Mouse (Mus musculus) neural tube, embryonic 14.5 days (tissue): Measurements from ENCODE around the gene Arhgef16. TPM values are rescaled to one million over a fixed set of nuclear protein-coding genes. Genes with fewer than 3 reads are reported as not detected.

Experiments
- ATAC-seq: fragments of 200-750 bp; cut with Nextera tagmentation; 2 replicates; pipeline ENCODE4 v1.8.0; 2017; ENCODE audit warnings: low read depth, mild to moderate bottlenecking, moderate TSS enrichment, moderate library complexity
- H3K27ac ChIP-seq: fragments of 300-500 bp; sonication (generic); 2 replicates; pipeline ENCODE4 v1.5.1; 2014; ENCODE audit warnings: low read depth, mild to moderate bottlenecking, control low read depth, low read length, moderate library complexity, mixed read lengths
- H3K27me3 ChIP-seq: fragments of 300-500 bp; sonication (generic); 2 replicates; pipeline ENCODE4 v1.6.1; 2014; ENCODE audit warnings: low read length; ENCODE audit not compliant: control insufficient read depth, insufficient read depth
- H3K36me3 ChIP-seq: fragments of 300-500 bp; sonication (generic); 2 replicates; pipeline ENCODE4 v1.6.1; 2014; ENCODE audit warnings: low read length, mixed read lengths; ENCODE audit not compliant: control insufficient read depth, insufficient read depth
- H3K4me1 ChIP-seq: fragments of 300-500 bp; sonication (generic); 2 replicates; pipeline ENCODE4 v1.6.1; 2014; ENCODE audit warnings: low read length; ENCODE audit not compliant: control insufficient read depth, insufficient read depth
- H3K4me2 ChIP-seq: fragments of 300-500 bp; sonication (generic); 2 replicates; pipeline ENCODE4 v1.6.1; 2014; ENCODE audit warnings: mild to moderate bottlenecking, low read depth, low read length, control low read depth
- H3K4me3 ChIP-seq: fragments of 300-500 bp; sonication (generic); 2 replicates; pipeline ENCODE4 v1.5.1; 2014; ENCODE audit warnings: low read depth, low read length, control low read depth, mixed read lengths
- H3K9ac ChIP-seq: fragments of 300-500 bp; sonication (generic); replicated peaks from 2 replicates; pipeline ENCODE4 v1.6.1; 2014; ENCODE audit warnings: low read depth, mild to moderate bottlenecking, control low read depth, low read length, mixed read lengths
- H3K9me3 ChIP-seq: fragments of 300-500 bp; sonication (generic); 2 replicates; pipeline ENCODE4 v1.6.1; 2016; ENCODE audit warnings: low read length; ENCODE audit not compliant: control insufficient read depth
- WGBS: fragments of 180-500 bp; shearing (Covaris S2); extraction: QIAGEN DNeasy Blood & Tissue Kit; methylation state at CpG from one replicate; pipeline ENCODE4 v1.1.7; 2014; 5-methylcytosine and 5-hydroxymethylcytosine counted together
- polyA plus RNA-seq: library from polyadenylated mRNA; unstranded; fragments of >200 nt; fragmentation: Nextera tagmentation; extraction: Ambion mirVana; gene quantifications from 2 replicates; pipeline ENCODE4 v1.2.1, GENCODE M21; 2014

The Arhgef16 gene
- polyA plus RNA-seq = 0.46 and 0.62 TPM in 2 replicates

DNA sequence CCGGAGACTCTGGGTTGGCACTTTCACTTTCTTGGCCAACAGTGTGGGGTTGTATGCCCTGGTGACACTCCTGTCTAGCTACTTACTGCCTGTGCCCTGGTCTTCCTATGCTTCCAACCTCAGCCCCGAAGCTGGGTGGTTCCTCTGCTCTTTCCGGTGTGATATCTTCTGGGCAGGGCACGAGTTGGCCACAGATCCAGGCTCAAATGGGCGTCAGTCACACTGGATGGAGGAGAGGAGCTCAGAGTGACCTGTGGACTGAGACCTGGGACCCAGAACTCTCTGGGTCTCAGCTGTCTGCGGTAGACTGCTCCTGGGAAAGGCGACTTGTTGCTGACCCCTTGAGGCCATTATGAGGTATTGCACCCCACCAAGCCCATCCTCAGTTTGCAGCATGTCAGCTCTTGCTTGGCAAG is at the start of gene Arhgef16:
Gene Arhgef16, minus strand, starts transcription at position 211 of the 416 bp plus-strand sequence.
- Histone ChIP-seq H3K4me2 (no peak within 1 kb of the TSS), H3K4me1 (peaks cover 8% of the 10 kb centered on the region), H3K36me3 (no peaks in the 10 kb centered on the region), H3K9ac (no peak within 1 kb of the TSS), H3K27me3 (peaks cover 23% of the 10 kb centered on the region), H3K4me3 (no peak within 1 kb of the TSS), H3K9me3 (no peaks in the 10 kb centered on the region), H3K27ac (no peak within 1 kb of the TSS)
- peak; percentile 58; the same call in 1 of the 2 replicates for ATAC-seq
- 27% methylated on average over 7 of the region's 7 CpGs for WGBS

DNA sequence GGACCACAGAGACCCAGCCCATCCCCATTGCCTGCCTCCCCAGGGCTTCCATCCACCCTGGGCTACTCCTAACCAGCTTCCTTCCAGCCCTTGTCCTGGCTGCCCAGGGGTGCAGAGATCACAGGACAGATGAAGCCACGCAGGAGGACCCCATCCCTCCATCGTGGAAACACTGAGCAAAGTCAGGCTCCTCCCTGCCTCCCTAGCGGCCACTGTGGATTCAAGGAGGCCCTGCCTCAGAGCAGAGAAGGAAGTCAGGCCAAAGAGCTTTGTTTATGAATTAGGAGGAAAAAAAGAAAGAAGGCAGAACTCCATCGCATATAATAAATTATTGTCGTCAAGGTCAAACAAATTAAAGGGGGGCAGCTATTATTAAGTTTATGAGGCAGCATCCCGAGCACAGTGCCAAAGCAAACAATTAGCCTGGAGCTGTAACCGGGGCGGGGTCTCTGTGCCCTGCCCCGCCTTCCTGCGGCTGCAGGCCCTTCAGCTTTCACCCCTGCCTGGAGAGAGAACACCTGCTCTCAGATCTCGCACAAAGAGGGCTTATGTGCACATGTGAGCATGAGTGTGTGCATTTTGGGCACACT is 46.8 kb upstream of the Arhgef16 start:
- Histone ChIP-seq H3K4me1 (peaks cover 11% of the 10 kb centered on the region; the same call in 1 of the 2 replicates), H3K27ac (no peak overlapping the region), H3K27me3 (no peaks in the 10 kb centered on the region; the same call in 1 of the 2 replicates), H3K4me3 (no peak overlapping the region), H3K9ac (no peak overlapping the region), H3K9me3 (no peaks in the 10 kb centered on the region), H3K4me2 (no peak overlapping the region), H3K36me3 (no peaks in the 10 kb centered on the region)
- peak; percentile 42; the same call in 1 of the 2 replicates for ATAC-seq
- WGBS = 14% methylated on average over 11 of the region's 11 CpGs

DNA sequence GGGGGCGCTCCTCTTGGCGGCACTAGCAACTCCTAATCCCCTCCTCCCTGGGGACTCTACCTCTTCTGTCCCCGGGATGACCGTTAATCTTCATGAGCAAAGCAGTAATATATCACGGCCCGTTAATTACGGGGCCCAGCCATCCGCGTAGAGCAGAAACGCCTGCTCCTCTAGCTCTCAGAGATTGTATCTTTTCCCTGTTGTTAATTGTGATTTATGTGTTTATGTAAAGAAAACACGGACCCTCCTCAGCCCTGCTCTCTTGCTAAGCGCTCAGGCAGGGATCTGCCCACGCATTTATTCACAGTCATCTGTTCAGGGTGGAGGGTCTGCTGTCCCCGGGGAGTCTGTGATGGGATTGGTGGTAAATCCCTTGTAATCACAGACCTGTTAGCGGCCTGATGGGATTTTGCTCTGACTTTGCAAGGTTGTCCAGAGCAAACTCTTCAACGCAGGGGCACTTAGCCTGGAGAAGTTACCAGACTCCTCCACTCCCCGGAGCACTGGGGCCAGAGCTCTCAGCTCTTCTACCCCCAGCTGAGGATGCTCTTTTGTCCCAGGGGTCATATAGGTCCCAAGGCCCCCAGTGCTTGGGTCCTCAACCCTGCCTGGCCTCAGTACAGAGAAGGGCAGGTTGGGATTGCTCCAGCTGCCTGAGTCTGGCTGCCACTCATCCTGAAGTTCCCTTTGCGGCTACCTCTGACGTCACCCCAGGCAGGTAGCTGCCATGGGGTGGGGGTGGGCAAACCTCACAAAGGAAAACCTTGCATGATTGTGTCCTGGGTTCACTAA is 45.5 kb upstream of the Arhgef16 start:
- Histone ChIP-seq H3K4me3 (no peak overlapping the region), H3K36me3 (no peaks in the 10 kb centered on the region), H3K4me2 (no peak overlapping the region), H3K27me3 (no peaks in the 10 kb centered on the region; the same call in 1 of the 2 replicates), H3K4me1 (peaks cover 11% of the 10 kb centered on the region; the same call in 1 of the 2 replicates), H3K9me3 (no peaks in the 10 kb centered on the region), H3K27ac (no peak overlapping the region), H3K9ac (no peak overlapping the region)
- ATAC-seq = peak; percentile 62
- 17% methylated on average over 19 of the region's 19 CpGs for WGBS

DNA sequence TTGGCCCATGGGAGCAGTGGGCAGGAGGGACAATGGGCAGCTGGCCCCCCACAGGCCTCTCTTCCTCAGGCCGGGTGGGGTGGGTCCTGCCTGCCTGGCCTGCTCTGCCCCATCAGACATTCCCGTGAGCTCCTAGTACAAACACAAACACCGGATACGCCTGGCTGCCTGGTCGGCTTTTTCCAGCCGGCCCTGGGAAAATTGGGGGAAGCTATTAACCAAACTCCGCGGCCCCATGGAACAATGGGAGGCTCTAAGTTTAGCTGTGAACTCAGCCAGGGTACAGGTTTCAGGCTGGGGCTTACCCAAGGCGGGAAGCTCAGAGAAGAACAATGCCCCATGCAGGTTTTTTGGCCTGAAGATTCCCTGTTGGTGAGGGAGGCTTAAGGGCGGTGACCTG is 35.2 kb upstream of the Arhgef16 start:
- H3K4me3 ChIP-seq = no peak overlapping the region
- no peaks in the 10 kb centered on the region for H3K36me3 ChIP-seq
- no peak; the same call in 1 of the 2 replicates for ATAC-seq
- H3K9me3 ChIP-seq = no peaks in the 10 kb centered on the region
- H3K4me2 ChIP-seq = no peak overlapping the region
- no peak overlapping the region for H3K27ac ChIP-seq
- H3K4me1 ChIP-seq = peaks cover 16% of the 10 kb centered on the region
- 0 out of 2 replicates have a peak, but pooled peaks cover 3% of the 10 kb centered on the region for H3K27me3 ChIP-seq
- no peak overlapping the region for H3K9ac ChIP-seq
- 17% methylated on average over 10 of the region's 10 CpGs for WGBS

DNA sequence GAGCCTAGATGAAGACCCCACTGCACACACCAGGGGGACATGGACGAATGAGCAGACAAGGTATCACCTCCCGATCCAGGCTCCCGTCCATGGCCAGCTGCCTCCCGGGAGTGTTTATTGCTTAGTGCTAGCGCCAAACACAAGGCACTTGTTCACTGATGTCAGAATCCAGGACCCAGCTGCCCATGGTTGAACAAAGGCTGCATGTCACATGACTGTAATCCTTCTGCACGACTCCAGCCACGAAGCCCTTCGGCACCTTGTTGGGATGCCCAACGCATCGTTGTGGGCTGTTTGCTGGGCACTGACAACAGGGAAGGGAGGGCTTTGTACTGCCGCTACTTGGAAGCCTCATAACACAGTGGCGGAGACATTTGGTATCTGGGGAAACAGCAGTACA is 34.3 kb upstream of the Arhgef16 start, which contains the start of gene B230104I21Rik:
Gene B230104I21Rik, plus strand, starts transcription at position 367 of the 400 bp plus-strand sequence.
- H3K4me2 ChIP-seq = peak within 1 kb of the TSS; percentile 38
- H3K9ac ChIP-seq = no peak within 1 kb of the TSS
- peak; percentile 41 for ATAC-seq
- no peaks in the 10 kb centered on the region for H3K9me3 ChIP-seq
- no peaks in the 10 kb centered on the region for H3K36me3 ChIP-seq
- H3K27me3 ChIP-seq = 0 out of 2 replicates have a peak, but pooled peaks cover 3% of the 10 kb centered on the region
- WGBS = 19% methylated on average over 12 of the region's 12 CpGs
- no peak within 1 kb of the TSS; the same call in 1 of the 2 replicates for H3K4me3 ChIP-seq
- peaks cover 25% of the 10 kb centered on the region for H3K4me1 ChIP-seq
- H3K27ac ChIP-seq = no peak within 1 kb of the TSS

DNA sequence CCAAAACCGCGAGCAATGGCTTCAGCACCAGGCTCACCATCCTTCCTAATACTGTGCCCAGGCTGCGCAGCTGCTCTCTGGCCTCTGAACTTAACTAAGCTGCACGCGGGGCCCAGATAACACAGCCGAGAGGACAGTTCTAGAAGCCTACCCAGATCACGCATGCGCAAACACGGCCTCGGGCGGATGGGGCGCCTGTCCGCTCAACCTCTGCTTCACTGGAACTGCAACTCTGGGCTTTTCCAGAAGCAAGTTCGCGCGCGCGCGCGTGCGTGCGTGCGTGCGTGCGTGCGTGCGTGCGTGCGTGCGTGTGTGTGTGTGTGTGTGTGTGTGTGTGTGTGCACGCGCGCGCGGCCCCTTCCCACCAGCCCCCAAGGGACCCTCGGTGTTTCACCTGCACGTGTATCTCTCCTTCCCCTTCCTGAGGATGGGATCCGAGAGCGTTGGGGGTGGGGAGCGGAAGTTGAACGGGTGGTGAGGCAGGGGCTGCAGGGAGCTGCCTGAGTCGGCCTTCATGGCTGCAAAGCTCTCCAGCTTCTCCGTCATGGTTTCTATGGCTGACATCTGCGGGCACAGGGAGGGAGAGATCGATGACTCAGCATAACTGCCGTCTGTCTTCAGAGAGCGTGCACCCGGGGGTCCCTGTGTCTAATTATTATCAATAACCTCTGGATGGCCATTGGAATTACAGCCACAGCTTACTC is 33.4 kb upstream of the Arhgef16 start:
- no peak overlapping the region for H3K9ac ChIP-seq
- 0 out of 2 replicates have a peak, but pooled peaks cover 3% of the 10 kb centered on the region for H3K27me3 ChIP-seq
- no peak for ATAC-seq
- WGBS = 72% methylated on average over 44 of the region's 48 CpGs
- H3K27ac ChIP-seq = no peak overlapping the region
- H3K36me3 ChIP-seq = no peaks in the 10 kb centered on the region
- H3K4me2 ChIP-seq = peak overlapping the region; percentile 38
- H3K4me3 ChIP-seq = no peak overlapping the region; the same call in 1 of the 2 replicates
- peaks cover 25% of the 10 kb centered on the region for H3K4me1 ChIP-seq
- no peaks in the 10 kb centered on the region for H3K9me3 ChIP-seq

DNA sequence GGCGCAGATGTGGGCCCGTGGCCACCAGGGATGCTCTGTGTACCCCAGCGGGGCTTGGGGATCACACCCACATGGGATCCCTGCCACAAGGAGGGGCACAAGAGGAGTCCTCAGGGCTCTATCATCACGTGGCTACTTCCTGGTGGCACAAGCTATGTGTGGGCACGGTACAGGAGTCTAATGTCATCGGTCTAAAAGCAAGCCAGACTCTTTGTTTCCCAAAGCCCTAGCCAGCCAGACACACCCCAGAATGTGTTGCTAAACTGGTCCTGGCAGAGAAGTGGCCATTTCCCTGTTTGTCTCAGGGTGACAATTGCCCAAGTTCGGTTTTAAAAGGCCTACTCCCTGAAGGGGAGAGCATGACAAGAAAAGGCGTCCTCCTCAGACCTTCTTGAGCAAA is 31.8 kb upstream of the Arhgef16 start:
- 22% methylated on average over 8 of the region's 8 CpGs for WGBS
- Histone ChIP-seq H3K4me3 (no peak overlapping the region), H3K27ac (no peak overlapping the region), H3K4me1 (peaks cover 25% of the 10 kb centered on the region), H3K27me3 (0 out of 2 replicates have a peak, but pooled peaks cover 3% of the 10 kb centered on the region), H3K9ac (no peak overlapping the region), H3K4me2 (no peak overlapping the region), H3K9me3 (no peaks in the 10 kb centered on the region), H3K36me3 (no peaks in the 10 kb centered on the region)
- ATAC-seq = peak; percentile 10; the same call in 1 of the 2 replicates

- ATAC-seq = no peak
- Histone ChIP-seq H3K36me3 (no peaks in the 10 kb centered on the region), H3K4me3 (no peak overlapping the region), H3K27me3 (peaks cover 5% of the 10 kb centered on the region; the same call in 1 of the 2 replicates), H3K9ac (no peak overlapping the region), H3K9me3 (no peaks in the 10 kb centered on the region), H3K27ac (no peak overlapping the region), H3K4me1 (peaks cover 25% of the 10 kb centered on the region), H3K4me2 (no peak overlapping the region)
- WGBS = 5% methylated on average over 12 of the region's 12 CpGs
Measured at GRCm38 (mm10) chr4:154331271-154331670, 29.8 kb upstream of the Arhgef16 start.
